Mouse (Mus musculus): ENCODE measurements around the gene Calml4. TPM values are rescaled to one million over a fixed set of nuclear protein-coding genes. Genes with fewer than 3 reads are reported as not detected.

Calml4 gene
- total and polyA plus RNA-seq, 3 experiments = 0.11 to 0.15 TPM; not detected in 1

- ATAC-seq (ENCODE audit: extremely low read depth, insufficient number of reproducible peaks, low FRiP score, poor library complexity, severe bottlenecking) = no peak
- peaks cover 59% of the 10 kb centered on the region for H3K4me1 ChIP-seq (ENCODE audit: insufficient read depth, low read depth, low read length)
- peaks cover 41% of the 10 kb centered on the region for H3K36me3 ChIP-seq (replicated peaks)
- no peaks in the 10 kb centered on the region for H3K27me3 ChIP-seq (ENCODE audit: insufficient read depth, low read length)
- no peaks in the 10 kb centered on the region for H3K9me3 ChIP-seq (replicated peaks)
- H3K4me3 ChIP-seq (ENCODE audit: low read depth, low read length) = peak overlapping the region; percentile 80
- TF ChIP-seq GATA2 (IDR thresholded peaks at IDR 0.05; ENCODE audit: borderline replicate concordance, low read depth, low read length) (no peak), GATA1 (IDR thresholded peaks at IDR 0.05; ENCODE audit: borderline replicate concordance, low read length) (no peak), TAL1 (conservative IDR thresholded peaks at IDR 0.05; ENCODE audit: low read depth, low read length) (no peak), CTCF (IDR thresholded peaks at IDR 0.05; ENCODE audit: low read depth, low read length) (no peak), POLR2AphosphoS5 (IDR thresholded peaks at IDR 0.05; ENCODE audit: insufficient replicate concordance, low read depth, low read length) (no peak)
- peak; percentile 35 for DNase-seq (ENCODE audit: low spot score)
These were observed 18.6 kb upstream of the Calml4 start for GRCm38 (mm10) chr9:62839172-62839770.

GRCm38 (mm10) chr9:62843356-62844024 is 14.4 kb upstream of the Calml4 start:
- ATAC-seq (ENCODE audit: extremely low read depth, insufficient number of reproducible peaks, low FRiP score, poor library complexity, severe bottlenecking) = no peak

GRCm38 (mm10) chr9:62844461-62844860 is 13.4 kb upstream of the Calml4 start:
- TF ChIP-seq CTCF (IDR thresholded peaks at IDR 0.05; ENCODE audit: low read depth, low read length) (no peak), TAL1 (conservative IDR thresholded peaks at IDR 0.05; ENCODE audit: low read depth, low read length) (no peak), GATA1 (IDR thresholded peaks at IDR 0.05; ENCODE audit: borderline replicate concordance, low read length) (no peak), POLR2AphosphoS5 (IDR thresholded peaks at IDR 0.05; ENCODE audit: insufficient replicate concordance, low read depth, low read length) (no peak), GATA2 (IDR thresholded peaks at IDR 0.05; ENCODE audit: borderline replicate concordance, low read depth, low read length) (no peak)
- no peak for DNase-seq (ENCODE audit: low spot score)
- H3K4me3 ChIP-seq (ENCODE audit: low read depth, low read length) = no peak overlapping the region
- peaks cover 46% of the 10 kb centered on the region for H3K4me1 ChIP-seq (ENCODE audit: insufficient read depth, low read depth, low read length)
- peaks cover 90% of the 10 kb centered on the region for H3K36me3 ChIP-seq (replicated peaks)
- no peak for ATAC-seq (ENCODE audit: extremely low read depth, insufficient number of reproducible peaks, low FRiP score, poor library complexity, severe bottlenecking)
- H3K9me3 ChIP-seq (replicated peaks) = no peaks in the 10 kb centered on the region
- no peaks in the 10 kb centered on the region for H3K27me3 ChIP-seq (ENCODE audit: insufficient read depth, low read length)

More at GRCm38 (mm10) chr9:62843356-62844024, 14.4 kb upstream of the Calml4 start:
- Histone ChIP-seq H3K4me1 (ENCODE audit: insufficient read depth, low read depth, low read length) (peaks cover 49% of the 10 kb centered on the region), H3K36me3 (replicated peaks) (peaks cover 80% of the 10 kb centered on the region), H3K4me3 (ENCODE audit: low read depth, low read length) (no peak overlapping the region), H3K9me3 (replicated peaks) (no peaks in the 10 kb centered on the region), H3K27me3 (ENCODE audit: insufficient read depth, low read length) (no peaks in the 10 kb centered on the region)
- no peak for DNase-seq (ENCODE audit: low spot score)
- no peak for TF ChIP-seq CTCF (IDR thresholded peaks at IDR 0.05; ENCODE audit: low read depth, low read length)
- no peak for TF ChIP-seq TAL1 (conservative IDR thresholded peaks at IDR 0.05; ENCODE audit: low read depth, low read length)
- TF ChIP-seq GATA2 (IDR thresholded peaks at IDR 0.05; ENCODE audit: borderline replicate concordance, low read depth, low read length) = no peak
- no peak for TF ChIP-seq GATA1 (IDR thresholded peaks at IDR 0.05; ENCODE audit: borderline replicate concordance, low read length)
- TF ChIP-seq POLR2AphosphoS5 (IDR thresholded peaks at IDR 0.05; ENCODE audit: insufficient replicate concordance, low read depth, low read length) = no peak

GRCm38 (mm10) chr9:62847694-62848093 is 10.2 kb upstream of the Calml4 start:
- Histone ChIP-seq H3K4me3 (ENCODE audit: low read depth, low read length) (no peak overlapping the region), H3K27me3 (ENCODE audit: insufficient read depth, low read length) (no peaks in the 10 kb centered on the region), H3K4me1 (ENCODE audit: insufficient read depth, low read depth, low read length) (peaks cover 28% of the 10 kb centered on the region), H3K9me3 (replicated peaks) (no peaks in the 10 kb centered on the region), H3K36me3 (replicated peaks) (peaks cover 93% of the 10 kb centered on the region)
- DNase-seq (ENCODE audit: low spot score) (peak; percentile 73), ATAC-seq (ENCODE audit: extremely low read depth, insufficient number of reproducible peaks, low FRiP score, poor library complexity, severe bottlenecking) (0 out of 2 replicates have a peak, but pooled peaks have one; percentile 15)
- no peak for TF ChIP-seq GATA2 (IDR thresholded peaks at IDR 0.05; ENCODE audit: borderline replicate concordance, low read depth, low read length)
- no peak for TF ChIP-seq POLR2AphosphoS5 (IDR thresholded peaks at IDR 0.05; ENCODE audit: insufficient replicate concordance, low read depth, low read length)
- no peak for TF ChIP-seq TAL1 (conservative IDR thresholded peaks at IDR 0.05; ENCODE audit: low read depth, low read length)
- peak; percentile 94 for TF ChIP-seq CTCF (IDR thresholded peaks at IDR 0.05; ENCODE audit: low read depth, low read length)

GRCm38 (mm10) chr9:62848641-62849040 is 9.2 kb upstream of the Calml4 start:
- Histone ChIP-seq H3K4me3 (ENCODE audit: low read depth, low read length) (no peak overlapping the region), H3K27me3 (ENCODE audit: insufficient read depth, low read length) (no peaks in the 10 kb centered on the region), H3K4me1 (ENCODE audit: insufficient read depth, low read depth, low read length) (peaks cover 23% of the 10 kb centered on the region), H3K9me3 (replicated peaks) (no peaks in the 10 kb centered on the region), H3K36me3 (replicated peaks) (peaks cover 83% of the 10 kb centered on the region)
- no peak for DNase-seq (ENCODE audit: low spot score)
- no peak for TF ChIP-seq TAL1 (conservative IDR thresholded peaks at IDR 0.05; ENCODE audit: low read depth, low read length)
- no peak for TF ChIP-seq GATA2 (IDR thresholded peaks at IDR 0.05; ENCODE audit: borderline replicate concordance, low read depth, low read length)
- TF ChIP-seq POLR2AphosphoS5 (IDR thresholded peaks at IDR 0.05; ENCODE audit: insufficient replicate concordance, low read depth, low read length) = no peak
- ATAC-seq (ENCODE audit: extremely low read depth, insufficient number of reproducible peaks, low FRiP score, poor library complexity, severe bottlenecking) = no peak

- Histone ChIP-seq H3K4me3 (ENCODE audit: low read depth, low read length) (no peak overlapping the region), H3K4me1 (ENCODE audit: insufficient read depth, low read depth, low read length) (peaks cover 11% of the 10 kb centered on the region), H3K27me3 (ENCODE audit: insufficient read depth, low read length) (peaks cover 7% of the 10 kb centered on the region), H3K9me3 (replicated peaks) (no peaks in the 10 kb centered on the region), H3K36me3 (replicated peaks) (peaks cover 58% of the 10 kb centered on the region)
- DNase-seq (ENCODE audit: low spot score) (no peak), ATAC-seq (ENCODE audit: extremely low read depth, insufficient number of reproducible peaks, low FRiP score, poor library complexity, severe bottlenecking) (no peak)
- TF ChIP-seq TAL1 (conservative IDR thresholded peaks at IDR 0.05; ENCODE audit: low read depth, low read length) (no peak), GATA1 (IDR thresholded peaks at IDR 0.05; ENCODE audit: borderline replicate concordance, low read length) (no peak), POLR2AphosphoS5 (IDR thresholded peaks at IDR 0.05; ENCODE audit: insufficient replicate concordance, low read depth, low read length) (no peak)
These were observed 6.3 kb upstream of the Calml4 start for GRCm38 (mm10) chr9:62851571-62851970.
